Mouse (Mus musculus): Measurements from ENCODE around the gene Slc22a5.

DNA sequence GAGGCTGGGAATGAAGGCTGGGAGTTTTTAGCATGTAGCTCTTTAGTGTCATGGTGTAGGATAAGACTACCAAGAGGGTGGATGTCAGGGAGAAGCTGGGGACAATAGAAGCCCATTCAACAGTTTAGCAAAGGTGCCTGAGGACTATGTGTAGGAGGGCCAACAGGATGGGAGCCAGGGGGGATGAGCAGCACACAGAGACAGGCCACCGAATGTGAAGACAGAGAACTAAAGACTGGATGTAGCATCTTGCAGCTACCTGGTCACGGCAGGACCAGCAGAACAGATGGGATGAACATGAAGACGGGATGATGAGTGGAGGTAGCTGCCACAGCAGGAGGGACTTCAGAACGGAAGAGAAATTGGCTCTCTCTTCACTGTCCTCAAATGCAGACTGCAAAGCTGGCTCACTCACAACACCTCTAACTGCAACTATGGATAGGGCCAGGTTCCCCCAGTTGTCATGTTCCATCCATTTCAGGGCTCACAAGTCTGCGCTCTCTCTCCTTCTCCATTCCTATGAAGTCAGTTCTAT, 74.6 kb downstream of the Slc22a5 start:
- no peak for TF ChIP-seq CTCF (IDR thresholded peaks at IDR 0.05; ENCODE audit: low read depth, low read length)
- no peak for TF ChIP-seq GATA1 (IDR thresholded peaks at IDR 0.05; ENCODE audit: borderline replicate concordance, low read length)
- no peak for TF ChIP-seq POLR2AphosphoS5 (IDR thresholded peaks at IDR 0.05; ENCODE audit: insufficient replicate concordance, low read depth, low read length)
- TF ChIP-seq TAL1 (conservative IDR thresholded peaks at IDR 0.05; ENCODE audit: low read depth, low read length): no peak
